27 mouse cellular contexts compared by ENCODE assay signal in the genomic region with DNA sequence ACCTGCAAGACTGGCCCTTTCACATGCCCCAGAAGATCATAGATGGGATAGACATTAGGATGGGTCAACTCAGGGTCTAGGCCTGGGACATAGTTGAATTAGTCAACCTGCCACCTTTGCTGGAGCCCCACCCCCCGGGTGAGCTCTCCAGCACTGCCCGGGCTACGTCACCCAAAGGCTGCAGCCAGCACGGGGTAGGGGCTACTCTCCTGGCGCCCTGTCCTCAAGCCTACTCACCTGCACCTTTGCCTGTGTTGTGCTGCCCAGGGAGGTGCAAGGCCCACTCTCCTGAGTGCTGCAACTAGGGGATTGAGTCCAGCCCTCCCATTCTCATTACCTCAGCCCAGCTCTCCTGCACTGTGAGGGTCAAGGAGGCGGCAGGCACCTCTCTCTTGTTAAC.
"Had no signal": no experiment of that assay in that cellular context is flagged by ENCODE, and none has a peak within 500 bp of the region (broad histone marks: within the 10 kb centered on the region; RNA-seq: fewer than 3 reads in every experiment).

No protein-coding gene starts in this region.

- H3K4me1 ChIP-seq: heart, embryonic 13.5 days; heart, embryonic 15.5 days; hindbrain, embryonic 10.5 days; hindbrain, embryonic 12.5 days; intestine, embryonic 15.5 days; limb, embryonic 10.5 days had no signal

- H3K4me3 ChIP-seq: gastrocnemius, adult 2 months; heart, adult 2 months; heart, embryonic 13.5 days; heart, embryonic 15.5 days; hindbrain, embryonic 10.5 days; hindbrain, embryonic 12.5 days; intestine, embryonic 15.5 days; layer of hippocampus, adult 2 months; left cerebral cortex, adult 2 months; limb, embryonic 10.5 days; limb, embryonic 12.5 days had no signal

- H3K27ac ChIP-seq: gastrocnemius, adult 2 months; heart, adult 2 months; heart, embryonic 13.5 days; heart, embryonic 15.5 days; hindbrain, embryonic 10.5 days; hindbrain, embryonic 12.5 days; hindbrain, embryonic 14.5 days; intestine, embryonic 15.5 days; layer of hippocampus, adult 2 months; left cerebral cortex, adult 2 months; limb, embryonic 10.5 days; limb, embryonic 12.5 days had no signal

- ATAC-seq: hindbrain, embryonic 16.5 days; inflammation-experienced regulatory T-cells, adult 6 months; intestine, embryonic 15.5 days; intestine, postnatal 0 days had no signal

- H3K36me3 ChIP-seq: heart, embryonic 15.5 days; hindbrain, embryonic 10.5 days; hindbrain, embryonic 12.5 days; intestine, embryonic 15.5 days; limb, embryonic 10.5 days; limb, embryonic 12.5 days had no signal

- H3K9ac ChIP-seq: heart, embryonic 13.5 days; heart, embryonic 15.5 days; hindbrain, embryonic 12.5 days; hindbrain, embryonic 14.5 days; intestine, embryonic 15.5 days; limb, embryonic 12.5 days had no signal

- DNase-seq: gastrocnemius, adult 2 months; gastrocnemius, postnatal 10 days; gastrocnemius, postnatal 25 days; heart, adult 2 months; heart, postnatal 14 days; heart, postnatal 4 days; kidney, adult 18-20 months; kidney, adult 8-10 months; kidney, postnatal 10 days; kidney, postnatal 25 days; kidney, postnatal 4 days; liver had no signal

- H3K9me3 ChIP-seq: heart, embryonic 13.5 days; heart, embryonic 15.5 days; hindbrain, embryonic 10.5 days; hindbrain, embryonic 12.5 days; intestine, embryonic 15.5 days; limb, embryonic 10.5 days; limb, embryonic 12.5 days had no signal

- H3K4me2 ChIP-seq: heart, embryonic 11.5 days; heart, embryonic 13.5 days; heart, embryonic 15.5 days; hindbrain, embryonic 12.5 days; hindbrain, embryonic 14.5 days; intestine, embryonic 15.5 days; limb, embryonic 12.5 days; liver, embryonic 11.5 days had no signal

- H3K27me3 ChIP-seq: heart, embryonic 13.5 days; heart, embryonic 15.5 days; hindbrain, embryonic 12.5 days; intestine, embryonic 15.5 days; limb, embryonic 12.5 days had no signal
